Mouse (Mus musculus) CH12.LX (cell line): ENCODE results near the gene Kcng4. TPM values are rescaled to one million over a fixed set of nuclear protein-coding genes. Genes with fewer than 3 reads are reported as not detected.
A peak's percentile ranks its signal among the peaks of the same experiment; 100 is the strongest.

Experiments
- DNase-seq: peaks from one replicate; pipeline ENCODE4 v3.0.0-alpha.2; 2013; ENCODE audit errors: extremely low read depth
- H3K27ac ChIP-seq: 2 replicates; pipeline ENCODE4 v1.5.1; 2012; ENCODE audit warnings: low read depth, mild to moderate bottlenecking, control low read depth, moderate library complexity; ENCODE audit not compliant: insufficient read depth
- H3K27me3 ChIP-seq: replicated peaks from 2 replicates; pipeline ENCODE3; 2012; ENCODE audit warnings: inconsistent platforms
- H3K36me3 ChIP-seq, 2 experiments: replicated peaks in 1 of 2; 2 replicates each; pipeline versions ENCODE3 to v1.6.1; 2012; ENCODE audit warnings: inconsistent platforms in 1 of 2, low read length in 1 of 2, mild to moderate bottlenecking in 1 of 2, mixed read lengths in 1 of 2, moderate library complexity in 1 of 2; ENCODE audit not compliant: control insufficient read depth in 1 of 2, insufficient read depth in 1 of 2
- H3K4me1 ChIP-seq, 2 experiments: 2 replicates each; pipeline ENCODE4 v1.6.1; 2012; ENCODE audit warnings: inconsistent platforms in 1 of 2, moderate library complexity in 1 of 2; ENCODE audit not compliant: insufficient read depth in 2 of 2, control insufficient read depth in 1 of 2
- H3K4me2 ChIP-seq: 2 replicates; pipeline ENCODE4 v1.6.1; 2012; ENCODE audit warnings: low read depth, mild to moderate bottlenecking, control low read depth; ENCODE audit not compliant: poor library complexity, insufficient read depth, severe bottlenecking
- H3K4me3 ChIP-seq, 3 experiments: fragments of 150-350 bp in 1 of 3; sonication (generic) in 1 of 3; replicated peaks in 1 of 3; 2 replicates each; pipeline versions ENCODE3 to v1.5.1; 2011 to 2012; ENCODE audit warnings: low read depth in 2 of 3, low read length in 2 of 3, mild to moderate bottlenecking in 2 of 3, moderate library complexity in 2 of 3, control low read depth in 1 of 3, improper control_type of control experiment in 1 of 3, inconsistent platforms in 1 of 3, mixed read lengths in 1 of 3; ENCODE audit not compliant: poor library complexity in 1 of 3
- H3K79me2 ChIP-seq: replicated peaks from 2 replicates; pipeline ENCODE4 v1.6.1; 2012; ENCODE audit warnings: mild to moderate bottlenecking, moderate library complexity; ENCODE audit not compliant: control insufficient read depth, poor library complexity, insufficient read depth, severe bottlenecking; ENCODE audit errors: extremely low read depth
- H3K9ac ChIP-seq: 2 replicates; pipeline ENCODE4 v1.6.1; 2012; ENCODE audit warnings: low read depth, mild to moderate bottlenecking, control low read depth, moderate library complexity; ENCODE audit not compliant: insufficient read depth
- H3K9me3 ChIP-seq: replicated peaks from 2 replicates; pipeline ENCODE3; 2012; ENCODE audit warnings: low read length, inconsistent platforms, mixed read lengths
- CHD2 ChIP-seq: IDR thresholded peaks from 2 replicates; pipeline ENCODE4 v1.6.1; 2011; ENCODE audit warnings: low read length, improper control_type of control experiment
- ELF1 ChIP-seq: IDR thresholded peaks from 2 replicates; pipeline ENCODE4 v1.6.1; 2014; ENCODE audit warnings: low read depth, mild to moderate bottlenecking, inconsistent platforms, low read length, improper control_type of control experiment
- EP300 ChIP-seq: IDR thresholded peaks from 2 replicates; pipeline ENCODE4 v1.6.1; 2011; ENCODE audit warnings: low read length, improper control_type of control experiment
- ETS1 ChIP-seq: conservative IDR thresholded peaks from 2 replicates; pipeline ENCODE4 v1.6.1; 2012; ENCODE audit warnings: low read depth, mild to moderate bottlenecking, inconsistent platforms, low read length, improper control_type of control experiment, moderate library complexity
- HCFC1 ChIP-seq: IDR thresholded peaks from 2 replicates; pipeline ENCODE4 v1.6.1; 2012; ENCODE audit warnings: low read depth, mild to moderate bottlenecking, inconsistent platforms, low read length, improper control_type of control experiment
- JUN ChIP-seq: IDR thresholded peaks from 2 replicates; pipeline ENCODE4 v1.6.1; 2011; ENCODE audit warnings: low read depth, mild to moderate bottlenecking, low read length, improper control_type of control experiment, moderate library complexity; ENCODE audit not compliant: insufficient read depth
- KAT2A ChIP-seq: IDR thresholded peaks from 2 replicates; pipeline ENCODE4 v1.6.1; 2012; ENCODE audit warnings: low read length, improper control_type of control experiment, inconsistent platforms; ENCODE audit not compliant: insufficient replicate concordance
- MAFK ChIP-seq: IDR thresholded peaks from 2 replicates; pipeline ENCODE4 v1.6.1; 2011; ENCODE audit warnings: low read length, improper control_type of control experiment; ENCODE audit not compliant: insufficient replicate concordance
- MAX ChIP-seq: IDR thresholded peaks from 2 replicates; pipeline ENCODE4 v1.6.1; 2011; ENCODE audit warnings: low read length, improper control_type of control experiment
- MAZ ChIP-seq: IDR thresholded peaks from 2 replicates; pipeline ENCODE4 v1.6.1; 2012; ENCODE audit warnings: low read depth, mild to moderate bottlenecking, inconsistent platforms, low read length, improper control_type of control experiment, moderate library complexity
- MXI1 ChIP-seq: IDR thresholded peaks from 2 replicates; pipeline ENCODE4 v1.6.1; 2011; ENCODE audit warnings: mild to moderate bottlenecking, low read depth, low read length, improper control_type of control experiment
- MYC ChIP-seq: IDR thresholded peaks from 2 replicates; pipeline ENCODE4 v1.6.1; 2011; ENCODE audit warnings: low read depth, mild to moderate bottlenecking, improper control_type of control experiment, low read length
- NRF1 ChIP-seq: IDR thresholded peaks from 2 replicates; pipeline ENCODE4 v1.6.1; 2014; ENCODE audit warnings: low read depth, mild to moderate bottlenecking, inconsistent platforms, low read length, improper control_type of control experiment, moderate library complexity
- PAX5 ChIP-seq: IDR thresholded peaks from 2 replicates; pipeline ENCODE4 v1.6.1; 2012; ENCODE audit warnings: low read length, inconsistent platforms, mixed read lengths
- RCOR1 ChIP-seq: conservative IDR thresholded peaks from 2 replicates; pipeline ENCODE4 v1.6.1; 2012; ENCODE audit warnings: low read depth, mild to moderate bottlenecking, inconsistent platforms, low read length, improper control_type of control experiment
- SIN3A ChIP-seq: IDR thresholded peaks from 2 replicates; pipeline ENCODE4 v1.6.1; 2012; ENCODE audit warnings: low read length, improper control_type of control experiment, inconsistent platforms
- TBP ChIP-seq: conservative IDR thresholded peaks from 2 replicates; pipeline ENCODE4 v1.6.1; 2011; ENCODE audit warnings: low read depth, low read length, improper control_type of control experiment
- UBTF ChIP-seq: IDR thresholded peaks from 2 replicates; pipeline ENCODE4 v1.6.1; 2012; ENCODE audit warnings: low read depth, mild to moderate bottlenecking, inconsistent platforms, low read length, improper control_type of control experiment, moderate library complexity
- ZNF384 ChIP-seq: IDR thresholded peaks from 2 replicates; pipeline ENCODE4 v1.6.1; 2012; ENCODE audit warnings: low read depth, low read length, improper control_type of control experiment, inconsistent platforms
- dilution Hi-C: fragments of 300-500 bp; cut with MboI; formaldehyde crosslinking; loops from 2 replicates; pipeline ENCODE4 v1.14.3; 2020; ENCODE audit warnings: low sequenced_read_pairs; ENCODE audit not compliant: extremely low pct_unique_long_range_greater_than_20kb, extremely low pct_ligation_motif_present
- in situ Hi-C: fragments of 300-500 bp; cut with MboI; formaldehyde crosslinking; loops from 3 replicates; pipeline ENCODE4 v1.14.3; 2019; ENCODE audit warnings: low sequenced_read_pairs, low pct_ligation_motif_present, low pct_unique_long_range_greater_than_20kb, mixed read lengths
- polyA plus RNA-seq: library from polyadenylated mRNA; unstranded; fragments of >175 nt; gene quantifications from 2 replicates; pipeline ENCODE4 v1.2.1, GENCODE M21; 2012; ENCODE audit warnings: low read depth; ENCODE audit not compliant: insufficient read length
- total RNA-seq, 2 experiments: library from RNA; depleted of rRNA; stranded (reverse); fragments of 300-350 nt in 1 of 2; fragments of >200 nt in 1 of 2; gene quantifications; 2 replicates each; pipeline ENCODE4 v1.2.3; 2012 to 2014

The Kcng4 gene
- total and polyA plus RNA-seq, 3 experiments, result not detected

GRCm38 (mm10) chr8:119604996-119605395 is 30.5 kb downstream of the Kcng4 start, which contains the start of gene Taf1c (continued):
- TF ChIP-seq CHD2, result 0 out of 2 replicates have a peak, but pooled peaks have one; percentile 22
- TF ChIP-seq KAT2A, result peak; percentile 70; the same call in 1 of the 2 replicates
- TF ChIP-seq UBTF, result no peak
- no peak for TF ChIP-seq MAZ
- 0 out of 2 replicates have a peak, but pooled peaks have one; percentile 27 for TF ChIP-seq ETS1
- no peak for TF ChIP-seq JUN
- TF ChIP-seq MAFK, result no peak
- TF ChIP-seq MAX, result peak; percentile 98

- no peak for DNase-seq
- dilution Hi-C loops, result no loop called here
- in situ Hi-C loops, result loop anchor here (5.0 kb wide), 1 partner anchor 47 kb away; the partner anchor contains the start of gene Mbtps1
These were observed 31.1 kb downstream of the Kcng4 start for GRCm38 (mm10) chr8:119604398-119604803.

DNA sequence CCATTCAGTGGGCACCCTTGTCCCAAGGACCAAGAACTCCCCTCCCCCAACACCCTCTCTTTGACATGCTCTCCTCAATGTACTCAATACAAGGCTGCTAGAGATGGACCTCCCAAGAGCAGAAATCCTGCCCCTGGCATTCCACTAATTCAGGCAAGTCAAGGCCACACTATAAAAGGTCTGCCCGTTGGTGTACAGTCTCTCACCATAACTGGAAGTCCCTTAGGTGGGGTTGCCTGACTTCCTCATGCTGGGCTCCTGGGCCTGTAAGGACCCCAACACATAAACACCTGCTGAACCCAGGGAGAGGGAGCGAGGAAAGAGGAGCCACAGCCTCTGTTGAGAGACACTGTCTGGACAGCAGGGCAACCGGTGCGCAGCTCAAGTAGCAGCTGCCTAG is 31.7 kb downstream of the Kcng4 start:
- Histone ChIP-seq H3K27ac (no peak overlapping the region), H3K9me3 (peaks cover 6% of the 10 kb centered on the region), H3K36me3 (peaks cover 40 to 47% of the 10 kb centered on the region in 2 experiments), H3K27me3 (peaks cover 4% of the 10 kb centered on the region), H3K4me2 (peak overlapping the region; percentile 81; the same call in 1 of the 2 replicates), H3K4me1 (peaks cover 7 to 21% of the 10 kb centered on the region in 2 experiments), H3K79me2 (peaks cover 10% of the 10 kb centered on the region; the same call in 1 of the 2 replicates), H3K9ac (no peak overlapping the region; the same call in 1 of the 2 replicates), H3K4me3 (peak overlapping the region in 2 of 3 experiments; percentile 80 to 87)
- TF ChIP-seq MYC, result no peak
- TF ChIP-seq MAX, result no peak
- TF ChIP-seq PAX5, result no peak
- no peak for TF ChIP-seq NRF1
- TF ChIP-seq RCOR1, result no peak
- TF ChIP-seq ELF1, result no peak
- no peak for TF ChIP-seq EP300
- no peak for TF ChIP-seq JUN
- TF ChIP-seq HCFC1, result no peak
- TF ChIP-seq CHD2, result no peak
- TF ChIP-seq MXI1, result no peak
- no peak for TF ChIP-seq SIN3A
- TF ChIP-seq ZNF384, result no peak
- DNase-seq, result no peak
- dilution Hi-C loops, result no loop called here
- in situ Hi-C loops, result loop anchor here (5.0 kb wide), 1 partner anchor 46 kb away; the partner anchor contains the start of gene Mbtps1

More at GRCm38 (mm10) chr8:119604398-119604803, 31.1 kb downstream of the Kcng4 start:
- Histone ChIP-seq H3K27me3 (peaks cover 4% of the 10 kb centered on the region), H3K4me1 (peaks cover 7 to 21% of the 10 kb centered on the region in 2 experiments), H3K9ac (peak overlapping the region; percentile 88), H3K9me3 (peaks cover 10% of the 10 kb centered on the region), H3K79me2 (peaks cover 10% of the 10 kb centered on the region; the same call in 1 of the 2 replicates), H3K4me2 (peak overlapping the region; percentile 81), H3K27ac (no peak overlapping the region), H3K4me3 (peak overlapping the region; percentile 80 to 93 (median 87)), H3K36me3 (peaks cover 34 to 41% of the 10 kb centered on the region in 2 experiments)
- no peak for TF ChIP-seq TBP
- peak; percentile 24; the same call in 1 of the 2 replicates for TF ChIP-seq NRF1
